ENCODE assay signal across 8 mouse cellular contexts in genomic region chr3:145648097-145648931, GRCm38 (mm10). TPM values are rescaled to one million over a fixed set of nuclear protein-coding genes. Genes with fewer than 3 reads are reported as not detected.
DNase-seq lines count a peak whose midpoint lies in the region; ATAC-seq lines count a peak whose summit lies in the region.

No protein-coding gene starts in this region.

- peaks cover 67% of the 10 kb centered on the region for H3K27me3 ChIP-seq in liver, embryonic 12.5 days (replicated peaks)
- H3K27me3 ChIP-seq in neural tube, embryonic 13.5 days: peaks cover 42% of the 10 kb centered on the region

- H3K9me3 ChIP-seq in liver, embryonic 12.5 days (replicated peaks): no peaks in the 10 kb centered on the region
- no peaks in the 10 kb centered on the region for H3K9me3 ChIP-seq in neural tube, embryonic 13.5 days

- H3K36me3 ChIP-seq in liver, embryonic 12.5 days: 0 out of 2 replicates have a peak, but pooled peaks cover 3% of the 10 kb centered on the region
- no peaks in the 10 kb centered on the region for H3K36me3 ChIP-seq in neural tube, embryonic 13.5 days

- peak overlapping the region; percentile 60; the same call in 1 of the 2 replicates for H3K9ac ChIP-seq in liver, embryonic 12.5 days
- peak overlapping the region; percentile 77 for H3K9ac ChIP-seq in neural tube, embryonic 13.5 days

- H3K4me1 ChIP-seq in liver, embryonic 12.5 days: peaks cover 21% of the 10 kb centered on the region; the same call in 1 of the 2 replicates
- peaks cover 74% of the 10 kb centered on the region for H3K4me1 ChIP-seq in neural tube, embryonic 13.5 days (replicated peaks)

- no peak overlapping the region for H3K27ac ChIP-seq in liver, embryonic 12.5 days
- peak overlapping the region; percentile 74 for H3K27ac ChIP-seq in neural tube, embryonic 13.5 days (replicated peaks)

- 28% methylated on average over 26 of the region's 26 CpGs for WGBS in liver, embryonic 12.5 days (ENCODE audit: insufficient replicate concordance)
- 14% methylated on average over 26 of the region's 26 CpGs for WGBS in neural tube, embryonic 13.5 days

- H3K4me2 ChIP-seq in liver, embryonic 12.5 days: peak overlapping the region; percentile 68
- H3K4me2 ChIP-seq in neural tube, embryonic 13.5 days: peak overlapping the region; percentile 80

- H3K4me3 ChIP-seq in liver, embryonic 12.5 days: peak overlapping the region; percentile 50; the same call in 1 of the 2 replicates
- peak overlapping the region; percentile 55 for H3K4me3 ChIP-seq in neural tube, embryonic 13.5 days

- intact Hi-C loops in heart, postnatal 36 days (cut with DNase I): loop anchor here (1.0 to 2.0 kb wide), 4 partner anchors 66 to 276 kb away; no protein-coding TSS in a partner anchor

- ATAC-seq in liver, embryonic 12.5 days: no peak
- no peak for ATAC-seq in neural tube, embryonic 13.5 days (ENCODE audit: low read depth)

- peak; percentile 96 for DNase-seq in heart, adult 11 months
- no peak for DNase-seq in heart, adult 8-10 months (ENCODE audit: low spot score)
- peak; percentile 78 for DNase-seq in embryo, embryonic 10.5 days (ENCODE audit: low spot score)
- DNase-seq in heart, postnatal 36 days: peak; percentile 26 to 30
- DNase-seq in ovary, adult 18-20 months (ENCODE audit: low spot score): no peak
- DNase-seq in frontal cortex, postnatal 10 days (ENCODE audit: low spot score in 2 of 2): no peak

RNA-seq across cellular contexts. Expression of gene Ccn1, which starts 1.5 kb away (rescaled TPM):
- 10 to 100 TPM; 53.0 to 86.1 (median 71.0) TPM for total RNA-seq in heart, adult 8-10 months (2022)
- 10 to 100 TPM; 55.0 to 68.6 TPM for total RNA-seq in heart, postnatal 36 days (2021)
- polyA plus RNA-seq in liver, embryonic 12.5 days (2016; fragmentation: Nextera tagmentation; extraction: Ambion mirVana): 11.1 and 11.3 TPM in 2 replicates
- 11.3 and 13.7 TPM in 2 replicates for polyA plus RNA-seq in neural tube, embryonic 13.5 days (2015; fragmentation: Nextera tagmentation; extraction: Ambion mirVana)

Comparison
In these comparisons a context has a peak if more than half of its experiments do, and no peak if none do; other contexts are left out.
1. DNase-seq: peak in heart, adult 11 months (single experiment), embryo, embryonic 10.5 days (single experiment) and heart, postnatal 36 days (2 of 2); none in heart, adult 8-10 months (single experiment), ovary, adult 18-20 months (single experiment) and frontal cortex, postnatal 10 days (0 of 2).